Mouse (Mus musculus): Measurements from ENCODE around the gene Grin2b.

Grin2b gene

DNA sequence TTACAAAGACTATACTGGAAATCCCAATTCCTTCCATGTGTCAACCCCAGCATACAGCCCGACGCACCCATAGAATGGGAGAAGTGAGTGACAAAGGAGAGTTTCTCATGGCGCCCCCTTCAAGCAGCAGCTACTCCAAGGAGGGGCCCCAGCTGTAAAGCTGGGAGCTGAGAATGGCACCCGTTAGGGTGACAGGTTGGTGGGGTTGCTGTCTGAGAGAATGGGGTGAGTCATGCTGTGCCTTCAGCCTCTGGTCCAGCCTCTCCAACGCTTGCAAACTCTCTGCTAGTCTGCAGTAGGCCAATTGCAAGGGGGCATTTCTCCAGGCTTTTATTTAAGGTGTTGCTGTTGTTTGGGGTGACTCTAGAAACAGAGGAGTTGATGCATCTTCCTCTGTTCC is 73.1 kb downstream of the Grin2b start:
- no peak for DNase-seq (ENCODE audit: low spot score)

GRCm38 (mm10) chr6:136096269-136096668 is 77.0 kb downstream of the Grin2b start:
- DNase-seq (ENCODE audit: low spot score), result peak; percentile 40

DNA sequence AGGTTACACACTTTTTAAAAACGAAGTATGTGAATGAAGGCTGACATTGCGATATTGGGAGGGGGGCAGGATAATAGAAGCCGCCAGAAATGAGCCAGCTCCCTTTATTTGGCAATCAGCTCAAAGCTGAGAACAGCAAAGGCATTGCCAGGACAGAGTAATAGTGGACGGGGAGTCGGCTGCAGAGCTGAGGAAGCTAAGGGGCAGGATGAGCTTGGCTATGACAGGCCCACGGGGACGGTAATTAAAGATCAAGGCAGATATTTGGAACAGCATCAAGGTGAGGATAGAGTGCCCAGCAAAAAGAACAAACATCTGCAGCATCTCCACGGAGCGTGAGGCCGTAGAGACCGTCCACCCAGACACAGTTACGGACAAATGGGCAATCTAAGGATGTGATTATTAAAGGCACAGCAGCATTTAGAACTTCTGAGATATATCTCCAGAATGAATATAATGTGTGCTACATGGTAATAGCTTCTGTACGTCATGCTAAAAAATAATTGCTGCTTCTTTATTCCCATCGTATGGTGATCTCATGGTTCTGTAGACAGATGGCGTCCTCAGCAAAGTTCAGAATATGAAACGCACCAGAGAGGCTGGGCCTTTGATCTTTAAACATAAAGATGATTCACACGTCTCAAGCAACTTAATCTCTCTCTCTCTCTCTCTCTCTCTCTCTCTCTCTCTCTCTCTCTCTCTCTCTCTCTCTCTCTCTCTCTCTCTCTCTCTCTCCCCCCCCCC is 93.1 kb downstream of the Grin2b start:
- DNase-seq (ENCODE audit: low spot score), result no peak

DNA sequence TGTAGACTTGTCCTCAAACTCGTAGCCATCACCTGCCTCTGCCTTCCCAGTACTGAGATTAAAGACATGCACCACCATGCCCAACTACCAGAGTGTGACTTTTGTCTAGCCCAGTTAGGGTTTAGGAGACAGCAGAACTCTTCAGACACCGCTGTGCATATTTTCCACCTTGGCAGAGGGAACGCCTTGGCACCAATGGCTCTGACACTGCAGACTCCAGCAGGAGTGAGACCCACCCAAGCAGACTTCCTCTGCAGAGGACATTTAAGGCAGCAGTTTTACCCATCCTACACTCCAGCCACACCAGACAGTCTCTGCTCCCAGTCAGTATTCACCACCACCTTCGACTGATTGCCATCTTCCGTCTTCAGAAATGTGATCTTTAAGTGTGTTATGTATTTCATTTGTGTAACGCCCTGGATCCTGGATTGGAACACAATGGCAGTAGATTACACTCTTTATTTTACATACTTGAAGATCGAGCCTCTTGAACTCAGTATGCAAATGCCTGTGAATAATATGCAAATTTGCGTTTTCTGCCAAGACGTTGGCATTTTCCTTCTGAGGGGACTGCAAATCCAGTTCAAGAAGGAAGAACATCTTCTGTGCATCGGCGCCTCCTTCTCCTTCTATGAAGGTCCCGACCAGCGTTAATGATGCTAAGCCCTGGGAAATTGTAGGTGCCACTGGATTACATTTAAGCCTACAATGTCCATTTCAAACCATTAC is 100.8 kb downstream of the Grin2b start:
- DNase-seq (ENCODE audit: low spot score), result no peak

GRCm38 (mm10) chr6:136070101-136070500 is 103.2 kb downstream of the Grin2b start:
- no peak for DNase-seq (ENCODE audit: low spot score)

GRCm38 (mm10) chr6:136053346-136053745 is 120.0 kb downstream of the Grin2b start:
- DNase-seq (ENCODE audit: low spot score), result no peak

DNA sequence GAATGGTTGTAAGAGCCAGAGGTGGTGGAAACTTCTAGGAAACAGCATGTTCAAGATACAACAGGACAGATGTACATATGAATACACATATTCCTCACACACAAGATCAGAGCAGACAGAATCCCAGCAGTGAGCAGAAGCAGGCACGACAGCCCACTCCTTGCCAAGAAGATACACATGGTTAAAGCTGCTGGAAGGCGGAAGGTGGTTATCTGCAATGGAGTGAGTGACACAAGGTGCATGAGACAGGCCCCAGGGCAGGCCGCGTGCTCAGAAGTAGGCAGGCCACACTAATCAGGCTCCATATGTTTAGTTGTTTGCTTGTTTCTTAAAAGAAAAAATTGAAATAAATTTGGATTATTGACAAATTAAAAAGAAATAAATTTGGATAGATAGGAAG is 123.0 kb downstream of the Grin2b start:
- DNase-seq (ENCODE audit: low spot score), result no peak

DNA sequence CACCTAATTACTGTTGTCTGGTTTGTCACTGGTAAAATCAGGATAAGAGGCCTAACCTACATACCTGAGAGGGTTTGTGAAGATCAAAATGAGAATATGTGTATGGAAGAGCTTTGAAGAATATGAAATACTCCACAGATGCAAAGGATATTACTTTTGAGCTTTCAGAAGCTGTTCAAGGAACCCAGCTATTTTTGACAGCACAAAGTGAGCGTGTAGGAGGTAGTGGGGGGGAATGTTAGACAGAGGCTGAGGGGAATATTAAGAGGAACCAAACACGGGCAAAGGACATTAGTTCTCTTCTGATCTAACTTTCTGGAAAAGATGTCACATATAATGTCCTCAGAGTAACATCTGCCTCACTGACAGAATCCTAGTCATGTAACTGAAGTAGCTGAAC is 125.2 kb downstream of the Grin2b start:
- DNase-seq (ENCODE audit: low spot score), result no peak

DNA sequence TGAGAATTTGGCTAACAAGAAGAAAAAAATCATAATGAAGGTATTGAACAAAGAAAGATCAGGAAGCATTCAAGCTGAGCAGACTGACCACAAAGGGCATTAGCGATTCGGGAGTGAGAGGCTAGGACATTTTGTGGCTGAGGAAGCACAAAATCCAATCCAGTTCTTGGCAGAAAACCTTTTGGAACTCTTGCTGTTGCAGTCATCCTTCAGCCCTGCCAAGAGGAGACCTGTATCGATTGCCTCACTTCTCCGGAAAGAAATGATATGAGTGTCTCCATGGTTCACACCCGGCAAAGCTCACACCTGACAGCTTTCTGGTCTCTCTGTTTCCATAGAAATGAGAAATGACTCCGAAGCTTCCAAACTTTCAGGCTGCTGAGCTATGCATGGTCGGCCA is 127.2 kb downstream of the Grin2b start:
- DNase-seq (ENCODE audit: low spot score), result no peak

DNA sequence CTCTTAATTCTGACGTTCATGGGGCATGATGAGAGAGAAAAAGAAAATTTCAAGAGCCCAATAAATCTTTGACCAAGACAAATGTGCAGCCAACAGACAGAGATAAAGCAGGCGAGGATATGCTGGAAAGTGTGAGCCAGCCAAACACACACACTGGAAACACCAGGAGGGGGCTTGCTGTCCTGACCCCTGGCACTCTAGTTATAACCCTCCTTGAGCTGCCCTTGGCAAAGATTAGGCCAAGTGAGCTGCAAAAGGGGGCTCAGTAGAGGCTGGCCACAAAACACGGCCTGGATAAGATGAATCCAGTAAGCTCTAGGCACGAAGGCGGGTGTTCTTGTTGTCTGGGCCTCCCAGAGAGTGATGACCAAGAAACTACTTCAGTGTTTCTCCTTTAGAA is 128.8 kb downstream of the Grin2b start:
- DNase-seq (ENCODE audit: low spot score), result no peak

DNA sequence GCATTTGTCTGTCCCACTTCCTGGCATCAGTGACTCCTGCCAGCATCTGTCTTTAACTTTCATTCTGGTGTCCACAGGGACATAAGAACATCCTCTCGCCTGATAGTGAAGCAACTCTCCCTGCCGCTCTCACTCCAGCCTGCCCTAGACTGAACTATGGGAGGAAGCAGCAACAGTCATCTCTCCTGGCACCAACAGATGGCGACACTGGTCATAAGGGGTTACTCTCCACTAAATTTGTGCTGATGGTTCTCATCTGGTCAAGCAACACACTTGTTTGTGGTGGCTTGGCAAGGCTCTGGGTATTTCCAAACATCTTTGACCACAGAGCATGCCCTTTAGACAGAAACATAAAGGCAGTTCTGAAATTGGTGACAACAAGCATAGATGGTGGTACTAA is 130.9 kb downstream of the Grin2b start:
- DNase-seq (ENCODE audit: low spot score), result no peak

DNA sequence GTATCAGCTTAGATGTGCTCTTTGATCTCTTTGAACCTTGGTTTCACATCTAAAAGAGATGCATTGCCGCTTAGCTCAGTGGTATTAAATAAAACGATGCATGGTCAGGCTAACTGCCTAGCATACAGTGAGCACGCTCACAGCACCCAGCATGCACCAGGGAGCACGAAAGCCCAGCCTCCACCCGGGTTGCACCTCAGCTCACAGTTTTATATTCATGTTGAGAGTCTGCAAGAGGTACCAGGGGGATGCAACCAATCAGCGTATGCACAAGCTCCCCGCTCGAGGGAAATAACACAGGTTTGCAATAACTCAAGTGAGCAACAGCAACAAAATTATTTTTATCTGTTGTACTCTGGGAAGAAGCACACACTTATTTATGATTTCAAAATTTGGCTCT is 131.5 kb downstream of the Grin2b start:
- no peak for DNase-seq (ENCODE audit: low spot score)

DNA sequence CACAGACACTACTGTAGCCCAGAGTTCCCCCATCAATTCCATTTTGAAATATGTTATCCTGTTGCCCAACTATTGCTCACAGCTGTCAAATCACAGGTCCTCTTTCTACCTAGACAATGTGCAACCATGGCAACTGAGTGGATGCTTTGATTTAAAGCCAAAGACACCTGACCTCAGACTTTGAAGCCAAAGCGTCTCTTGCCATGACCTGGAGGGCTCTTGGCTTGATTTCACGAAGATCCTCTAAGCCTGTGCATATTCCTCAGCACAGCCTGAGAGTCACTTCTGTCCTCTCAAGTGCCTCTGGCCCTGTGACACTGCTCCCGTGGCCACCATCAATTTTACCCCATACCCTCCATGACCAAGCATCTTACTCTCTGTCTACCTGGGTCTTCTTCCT is 132.4 kb downstream of the Grin2b start:
- DNase-seq (ENCODE audit: low spot score), result no peak

GRCm38 (mm10) chr6:136029235-136029939 is 143.9 kb downstream of the Grin2b start:
- peak; percentile 62 for DNase-seq (ENCODE audit: low spot score)

GRCm38 (mm10) chr6:136026936-136027335 is 146.4 kb downstream of the Grin2b start:
- DNase-seq (ENCODE audit: low spot score), result no peak

- no peak for DNase-seq (ENCODE audit: low spot score)
Measured at GRCm38 (mm10) chr6:136025801-136026200, 147.5 kb downstream of the Grin2b start.

GRCm38 (mm10) chr6:136020460-136020859 is 152.9 kb downstream of the Grin2b start:
- DNase-seq (ENCODE audit: low spot score), result no peak

- no peak for DNase-seq (ENCODE audit: low spot score)
Measured at GRCm38 (mm10) chr6:136018962-136019361, 154.3 kb downstream of the Grin2b start.

DNA sequence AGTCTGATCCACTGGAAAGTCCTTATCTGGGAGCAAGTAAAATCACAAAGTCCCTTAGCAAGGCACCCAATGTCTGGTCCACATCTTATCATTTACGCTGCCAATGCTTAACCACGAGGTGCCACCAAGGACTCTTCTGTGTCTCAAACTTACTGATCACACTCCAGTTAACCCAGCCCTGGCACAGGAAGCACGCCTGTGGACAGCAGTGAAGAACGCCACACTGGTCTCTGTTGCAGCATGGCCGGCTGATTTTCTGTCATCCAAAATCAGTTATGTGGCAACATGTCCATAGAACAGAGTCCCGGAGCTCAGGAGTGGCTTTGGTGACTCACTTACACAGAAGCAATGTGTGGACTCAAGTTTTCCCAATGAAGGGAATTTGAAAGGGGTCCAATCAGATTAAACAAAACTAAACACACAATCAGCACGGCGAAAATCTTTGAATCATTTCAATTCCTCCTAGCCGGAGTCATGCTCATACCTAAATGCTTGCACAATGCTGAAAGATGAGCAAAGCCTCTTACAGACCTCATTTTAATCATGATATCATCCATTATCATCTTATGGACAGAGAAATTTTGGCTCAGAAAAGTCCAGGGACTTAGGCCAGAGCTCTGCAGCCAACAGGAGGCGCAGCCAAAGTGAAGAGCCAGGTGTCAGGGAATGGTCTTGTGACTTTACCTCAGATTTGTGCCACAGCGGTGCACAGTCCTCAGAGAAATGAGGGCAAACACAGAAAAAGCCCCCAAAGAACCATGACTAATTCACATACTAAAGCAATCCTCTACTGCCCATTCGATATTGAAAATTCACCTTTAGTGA is 159.5 kb downstream of the Grin2b start:
- no peak for DNase-seq (ENCODE audit: low spot score)

DNA sequence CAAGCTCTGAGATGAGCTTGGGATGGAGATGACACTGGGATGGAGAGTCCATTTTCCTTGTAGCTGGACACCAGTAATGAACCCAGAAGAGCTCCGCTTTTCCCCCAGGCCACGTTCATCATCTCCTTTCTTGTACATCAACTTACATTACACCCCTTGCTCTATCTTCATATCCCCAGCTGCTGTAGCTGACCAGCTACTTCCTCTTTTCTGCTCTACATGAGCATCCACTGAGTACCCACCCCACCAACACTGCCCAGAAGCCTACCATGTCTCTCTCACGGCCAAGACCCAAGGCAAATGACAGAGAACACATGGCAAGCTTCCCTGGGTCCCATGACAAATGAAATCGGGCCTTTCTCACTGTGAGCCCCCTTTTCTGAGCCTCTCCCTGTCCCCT is 161.8 kb downstream of the Grin2b start:
- no peak for DNase-seq (ENCODE audit: low spot score)

- DNase-seq (ENCODE audit: low spot score), result no peak
Measured at GRCm38 (mm10) chr6:136011038-136011311, 162.3 kb downstream of the Grin2b start.

DNA sequence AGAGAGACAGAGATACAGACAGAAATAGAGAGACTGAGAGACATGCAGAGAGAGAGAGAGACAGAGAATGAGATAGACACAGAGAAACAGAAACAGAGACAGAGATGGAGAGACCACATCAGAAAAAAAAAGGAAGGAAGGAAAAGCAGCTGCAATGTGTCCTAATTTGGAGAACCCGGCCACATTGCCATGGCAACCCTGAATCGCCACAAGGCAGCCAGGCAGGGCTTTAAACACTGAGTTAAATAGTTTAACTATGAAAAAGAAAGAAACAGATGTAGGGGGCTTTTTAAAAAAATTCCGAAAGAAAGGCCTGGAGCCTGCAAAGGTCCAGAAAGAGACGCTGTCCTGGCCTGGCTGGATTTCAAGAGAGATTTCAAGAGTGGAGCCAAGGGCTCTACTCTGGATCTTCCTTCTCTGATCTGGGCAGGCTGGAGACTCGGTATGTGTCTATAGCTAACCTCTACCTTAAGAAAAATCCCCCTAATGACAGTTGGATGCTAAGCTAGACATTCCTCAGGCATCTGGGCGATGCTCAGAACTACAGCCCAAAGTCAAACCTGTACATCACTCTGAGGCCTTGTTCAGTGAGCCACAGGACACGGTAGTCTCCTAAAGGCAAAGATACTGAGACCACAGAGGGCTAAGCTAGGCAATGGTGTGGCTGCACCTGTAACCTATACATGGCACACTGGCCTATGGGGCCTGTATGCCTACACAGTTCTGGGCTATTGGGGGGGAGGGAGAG is 162.8 kb downstream of the Grin2b start:
- DNase-seq (ENCODE audit: low spot score), result peak; percentile 32
